Mouse (Mus musculus): Measurements from ENCODE around the gene Spg11. TPM values are rescaled to one million over a fixed set of nuclear protein-coding genes. Genes with fewer than 3 reads are reported as not detected.

The Spg11 gene
- total RNA-seq, 2 experiments from 2014 or later, result 10.5 to 11.3 TPM

DNA sequence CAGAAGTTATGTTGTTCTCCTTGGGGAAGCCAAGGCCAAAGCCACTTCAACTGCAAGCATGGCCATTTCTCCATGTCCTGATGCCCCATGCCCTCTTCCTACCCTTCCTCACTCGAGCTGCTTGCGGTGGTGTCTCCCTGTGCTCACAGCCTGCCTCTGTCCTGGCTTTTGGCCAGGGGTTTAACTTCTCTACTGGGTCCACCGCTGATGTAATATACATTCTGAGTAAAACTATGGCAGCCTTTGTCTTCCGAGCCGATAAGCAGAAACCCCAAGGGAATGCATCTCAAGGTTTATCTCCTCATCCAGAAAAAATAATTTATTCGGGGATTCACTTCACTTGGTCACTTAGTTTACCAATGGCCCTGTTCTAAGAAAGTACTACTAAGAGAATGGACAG lies 28.5 kb upstream of the Spg11 start:
- ATAC-seq (replicated peaks; ENCODE audit: poor library complexity), result peak; percentile 42

DNA sequence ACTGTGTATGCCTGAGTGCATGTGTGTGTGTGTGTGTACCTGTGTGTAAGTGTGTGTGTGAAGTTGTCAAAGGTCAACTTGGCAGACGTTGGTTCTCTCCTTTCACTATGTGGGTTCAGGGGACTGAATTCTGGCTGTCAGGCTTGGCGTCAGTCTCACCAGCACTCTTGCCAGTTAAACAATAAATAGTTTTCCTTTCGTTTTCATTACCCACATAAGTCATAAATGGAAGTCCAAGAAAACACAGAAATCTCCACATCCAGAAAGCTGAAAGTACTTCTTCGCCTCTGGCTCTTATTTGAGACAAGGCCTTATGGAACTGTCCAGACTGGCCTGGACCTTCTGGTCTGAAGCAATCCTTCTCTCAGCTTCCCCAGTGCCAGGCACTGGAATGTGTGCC lies 27.6 kb upstream of the Spg11 start:
- ATAC-seq (replicated peaks; ENCODE audit: poor library complexity), result no peak

DNA sequence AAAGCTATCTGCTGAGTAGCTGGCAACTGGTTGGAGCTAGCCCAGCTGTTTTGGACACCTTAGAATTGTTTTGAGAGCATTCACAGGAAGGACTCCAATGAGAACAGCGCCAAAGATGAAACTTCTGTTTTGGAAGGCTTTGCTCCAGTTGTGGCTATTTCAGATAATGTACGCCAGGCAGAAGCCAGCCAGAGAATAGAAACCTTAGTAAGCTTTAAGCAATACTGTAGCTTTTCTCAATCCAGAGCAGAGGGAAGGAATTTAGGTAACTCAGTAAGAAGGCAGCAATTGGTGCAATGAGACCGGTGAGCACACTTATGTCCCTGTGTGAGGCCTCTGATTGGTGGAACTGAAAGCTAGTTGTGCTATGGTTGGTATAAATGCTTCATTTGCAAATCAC lies 24.9 kb upstream of the Spg11 start:
- ATAC-seq (replicated peaks; ENCODE audit: poor library complexity), result no peak

DNA sequence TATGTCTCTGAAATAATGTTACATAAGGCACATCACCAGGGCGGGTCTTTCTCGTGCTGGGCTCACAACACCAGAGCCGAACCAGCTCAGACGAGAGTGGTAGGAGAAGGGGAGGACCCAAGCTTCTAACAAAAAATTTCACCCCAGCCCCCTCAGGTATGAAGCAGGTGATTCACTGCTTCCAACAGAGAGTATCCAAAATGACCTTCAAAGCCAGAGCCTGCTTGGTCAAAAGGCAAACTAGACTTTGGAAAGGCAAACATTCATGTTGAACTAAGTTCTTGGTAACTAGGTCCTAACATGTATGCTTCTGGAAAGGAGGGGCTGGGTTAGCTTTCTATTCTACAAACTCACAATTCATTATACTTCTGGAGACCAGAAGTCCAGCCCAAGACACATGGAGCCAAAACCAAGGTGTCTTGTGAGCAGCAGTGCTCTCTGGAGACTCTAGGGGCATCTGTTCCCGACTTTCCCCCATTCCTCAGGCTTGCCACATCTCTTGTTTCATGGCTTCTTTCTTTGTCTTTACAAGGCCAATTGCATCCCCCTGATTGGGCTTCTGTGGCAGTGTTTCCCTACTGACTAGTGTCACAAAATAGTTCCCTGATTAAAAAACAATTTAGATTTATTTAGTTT lies 23.3 kb upstream of the Spg11 start:
- peak; percentile 44 for ATAC-seq (replicated peaks; ENCODE audit: poor library complexity)

DNA sequence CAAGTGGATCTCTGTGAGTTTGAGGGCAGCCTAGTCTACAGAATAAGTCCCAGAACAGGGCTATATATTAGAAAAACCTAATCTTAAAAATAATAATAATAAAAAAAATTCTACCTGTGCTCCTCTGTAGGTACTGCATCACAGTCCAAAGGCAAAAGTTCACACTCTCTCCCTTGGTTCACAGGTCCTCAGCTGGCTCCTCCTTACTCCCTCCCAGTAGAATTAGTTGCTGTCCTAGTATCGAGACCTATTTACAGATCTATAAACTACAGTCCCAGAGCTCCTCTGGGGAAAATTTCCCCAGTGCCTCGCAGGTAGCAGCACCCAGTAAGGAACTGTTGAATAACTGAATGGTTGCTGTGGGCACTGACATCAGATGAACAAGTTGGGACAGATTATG lies 22.6 kb upstream of the Spg11 start:
- ATAC-seq (replicated peaks; ENCODE audit: poor library complexity), result no peak

DNA sequence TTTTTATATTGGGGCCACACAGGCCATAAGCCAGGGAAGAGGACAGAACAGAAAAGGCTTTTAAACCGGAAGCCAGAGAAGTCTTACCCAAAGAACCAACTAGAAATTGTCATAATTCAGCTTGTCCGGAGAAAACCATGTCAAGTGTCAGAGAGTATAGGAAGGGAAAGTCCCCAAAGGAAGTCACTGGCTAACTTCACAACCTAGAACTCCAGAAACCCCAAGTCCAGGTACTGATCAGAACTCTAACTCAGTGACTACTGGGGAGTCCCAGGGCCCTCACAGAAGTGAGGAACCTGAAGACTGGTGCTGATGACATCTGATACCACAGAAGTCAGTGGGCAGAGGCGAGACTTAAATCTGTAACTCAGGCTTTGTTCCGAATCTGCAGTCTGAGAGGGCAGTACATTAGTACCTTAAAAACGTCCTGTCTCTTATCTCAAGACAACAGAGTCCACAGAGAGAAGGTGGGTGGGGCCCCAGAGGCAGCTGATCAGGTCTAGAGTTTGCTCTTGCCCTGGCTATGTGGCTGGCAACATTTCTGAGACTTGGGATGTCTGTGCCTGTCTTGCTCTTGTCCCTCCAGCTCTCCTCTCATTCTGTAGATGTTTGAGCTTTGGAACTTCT lies 19.8 kb upstream of the Spg11 start:
- ATAC-seq (replicated peaks; ENCODE audit: poor library complexity), result peak; percentile 97

DNA sequence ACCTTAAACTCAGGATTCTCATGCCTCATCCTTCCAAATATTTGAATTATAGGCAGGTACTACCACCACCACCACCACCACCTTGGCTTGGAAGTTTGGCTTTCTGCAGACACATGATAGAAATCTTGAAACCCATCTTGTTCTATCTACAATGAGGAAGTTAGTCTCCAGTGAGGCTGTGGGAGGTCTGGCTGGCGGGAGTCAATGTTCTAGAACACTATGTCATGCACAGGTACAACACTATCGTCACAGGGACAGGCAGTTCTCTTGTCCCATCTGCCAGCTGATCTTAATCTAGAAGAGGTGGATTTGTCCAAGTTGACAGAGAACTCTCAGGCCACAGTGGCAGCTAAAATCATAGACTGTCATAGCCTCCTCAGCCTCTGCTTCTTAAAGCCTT lies 14.4 kb upstream of the Spg11 start:
- 0 out of 2 replicates have a peak, but pooled peaks have one; percentile 17 for ATAC-seq (replicated peaks; ENCODE audit: poor library complexity)

DNA sequence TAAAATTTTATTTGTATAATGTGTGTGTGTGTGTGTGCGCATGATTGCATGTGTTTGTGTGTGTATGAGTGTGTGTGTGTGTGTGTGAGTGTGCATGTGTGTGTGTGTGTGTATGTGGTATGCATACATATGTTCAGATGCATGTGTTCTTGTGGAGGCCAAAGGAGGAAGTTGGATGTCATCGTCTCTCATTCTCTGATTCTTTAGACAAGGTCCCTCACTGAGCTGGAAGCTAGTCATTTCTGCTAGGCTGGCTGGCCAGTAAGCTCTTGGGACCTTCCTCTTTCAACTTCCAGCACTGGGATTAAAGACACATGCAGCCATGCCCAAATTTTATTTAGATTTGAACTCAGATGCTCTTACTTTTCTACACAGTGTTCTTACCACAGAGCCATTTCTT lies 13.9 kb upstream of the Spg11 start:
- peak; percentile 54; the same call in 1 of the 2 replicates for ATAC-seq (replicated peaks; ENCODE audit: poor library complexity)

DNA sequence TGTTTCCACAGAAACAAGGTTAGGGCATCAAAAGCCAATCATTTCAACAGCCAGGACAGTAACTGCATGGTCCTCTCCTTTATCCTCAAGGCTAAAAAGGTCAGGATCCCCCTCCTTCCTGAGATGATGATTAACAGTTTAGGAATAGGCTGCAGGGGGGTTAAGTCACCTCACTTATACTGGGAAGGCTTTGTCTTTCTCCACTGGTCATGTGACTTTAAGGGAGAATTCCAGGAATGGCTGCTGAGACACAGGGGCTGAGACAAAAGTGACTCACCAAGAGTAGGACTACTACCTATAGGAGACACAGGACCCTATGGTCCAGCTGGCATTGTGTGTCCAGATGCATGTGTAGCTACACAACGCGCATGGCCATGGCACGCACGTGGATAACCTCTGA lies 9.4 kb upstream of the Spg11 start:
- ATAC-seq (replicated peaks; ENCODE audit: poor library complexity), result no peak

DNA sequence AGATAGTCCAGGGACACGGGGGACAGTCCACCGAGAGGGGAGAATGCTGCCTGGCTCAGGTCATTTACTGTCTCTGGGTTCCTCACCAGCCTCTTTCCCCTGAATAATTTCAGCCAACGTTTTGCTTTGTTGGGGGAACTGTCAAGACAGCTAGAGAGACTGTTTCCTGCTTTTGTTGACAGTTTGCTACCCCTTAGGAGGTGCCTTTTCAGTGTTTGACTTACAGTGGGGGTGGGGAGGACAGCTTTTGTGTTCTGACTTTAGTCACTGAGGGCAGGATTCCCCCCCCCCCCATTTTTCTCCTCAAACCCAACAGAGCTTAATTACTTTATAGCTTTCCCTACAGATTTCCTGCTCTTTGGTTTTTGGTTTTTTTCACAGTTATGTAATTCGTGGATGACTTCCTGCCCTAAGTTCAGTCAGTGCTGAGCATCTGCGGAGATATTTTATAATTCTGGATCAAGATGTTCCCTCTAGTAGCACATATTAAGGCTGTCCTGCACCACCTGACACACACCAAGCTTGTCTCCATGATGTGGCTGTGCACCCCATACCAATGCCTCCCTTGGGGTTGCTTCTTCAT lies 8.7 kb upstream of the Spg11 start:
- no peak for ATAC-seq (replicated peaks; ENCODE audit: poor library complexity)

DNA sequence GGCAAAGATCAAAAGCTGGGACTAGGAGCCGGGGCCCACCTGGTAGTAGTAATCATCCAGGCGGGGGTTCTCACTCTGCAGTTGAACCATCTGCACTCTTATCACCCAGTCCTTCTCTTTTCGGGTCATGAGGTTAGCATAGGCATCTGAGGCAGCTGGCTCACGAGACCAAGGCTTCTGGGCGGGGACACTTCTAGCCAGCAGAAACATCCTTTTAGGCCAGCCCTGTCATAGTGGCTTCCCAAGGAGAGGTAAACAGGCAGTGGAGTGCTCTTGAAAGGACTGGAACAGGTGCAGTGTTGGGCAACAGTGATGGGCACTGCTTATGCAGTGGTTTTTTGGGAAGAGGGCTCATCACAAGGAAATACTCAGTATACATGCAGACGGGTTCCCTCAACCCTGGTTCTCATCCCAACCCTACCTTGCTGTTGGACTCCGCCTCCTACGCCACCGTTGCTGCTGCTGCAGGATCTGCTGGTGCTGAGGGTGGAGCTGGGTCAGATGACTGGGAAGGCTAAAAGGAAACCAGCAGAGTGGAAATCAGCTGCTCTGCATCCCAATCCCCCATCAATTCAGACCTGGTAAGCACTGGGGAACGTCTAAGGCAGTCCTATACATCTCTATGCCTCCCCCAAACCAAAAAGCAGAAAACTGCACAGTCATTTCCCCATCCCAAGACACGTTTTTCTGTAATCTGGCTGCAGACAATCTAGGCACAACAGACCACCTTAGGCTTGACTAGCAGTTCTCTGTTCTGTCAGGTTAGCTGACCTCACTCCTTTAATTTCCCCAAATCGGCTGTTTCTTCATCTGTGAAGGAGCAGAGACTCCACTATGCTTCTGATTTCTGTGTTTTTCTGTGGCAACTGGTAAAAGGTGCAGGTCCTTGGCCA lies 7.7 kb upstream of the Spg11 start:
- ATAC-seq (replicated peaks; ENCODE audit: poor library complexity), result peak; percentile 77

DNA sequence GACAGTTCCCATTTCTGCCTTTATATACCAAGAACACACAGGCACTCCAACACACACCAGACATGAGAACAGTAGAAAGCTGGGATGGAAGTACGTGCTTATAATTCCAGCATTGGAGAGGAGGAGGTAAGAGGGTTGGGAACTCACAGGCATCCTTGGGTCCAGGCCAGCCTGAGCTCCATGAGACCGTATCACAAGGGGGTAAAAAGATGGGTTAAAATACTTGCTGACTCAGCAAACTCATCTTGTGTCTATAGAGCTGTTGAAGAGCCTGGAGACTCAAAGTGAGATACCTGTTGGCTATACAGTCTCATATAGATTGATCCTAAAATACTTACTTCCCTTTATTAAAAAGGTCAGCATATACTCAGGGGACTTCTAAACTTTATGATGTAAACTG lies 1.3 kb downstream of the Spg11 start:
- no peak for ATAC-seq (replicated peaks; ENCODE audit: poor library complexity)

DNA sequence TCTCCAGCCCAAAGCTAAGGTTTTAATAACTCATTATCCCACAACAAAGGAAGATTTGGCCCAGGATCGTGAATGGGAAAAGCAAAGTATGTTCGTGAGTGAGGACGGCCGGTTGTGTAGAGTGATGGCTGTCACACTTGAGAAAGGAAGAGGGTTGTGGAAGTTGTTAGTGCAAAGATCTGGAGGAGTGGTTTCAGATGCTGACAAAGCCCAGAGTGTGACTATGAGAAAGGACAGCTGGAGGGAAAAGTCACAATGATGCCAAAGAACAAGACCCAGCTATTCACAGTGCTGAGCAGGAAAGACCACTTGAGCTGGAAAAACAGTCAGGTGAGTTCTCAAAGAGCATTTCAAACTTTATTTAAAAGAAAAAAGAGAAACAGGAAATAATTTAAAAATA lies 8.5 kb downstream of the Spg11 start:
- ATAC-seq (replicated peaks; ENCODE audit: poor library complexity), result no peak

DNA sequence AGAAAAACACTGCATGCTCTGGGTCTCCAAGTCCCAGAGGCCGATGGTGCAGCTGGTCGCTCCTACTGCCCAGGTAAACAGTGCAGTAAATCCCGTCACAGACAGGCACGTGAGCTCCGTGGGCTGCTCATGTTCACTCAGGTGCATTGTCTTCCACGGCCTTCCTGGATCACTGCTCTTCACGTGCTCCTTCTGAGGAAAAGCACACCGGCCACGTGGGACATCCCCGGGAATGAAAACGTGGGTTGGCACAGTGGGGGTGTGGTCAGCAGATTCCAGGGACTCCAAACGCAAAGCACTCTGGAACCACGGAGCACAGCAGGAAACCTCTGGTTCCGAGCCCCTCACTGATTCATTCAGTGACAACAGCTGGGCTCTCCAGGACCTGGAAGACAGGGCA lies 10.1 kb downstream of the Spg11 start:
- ATAC-seq (replicated peaks; ENCODE audit: poor library complexity), result no peak

DNA sequence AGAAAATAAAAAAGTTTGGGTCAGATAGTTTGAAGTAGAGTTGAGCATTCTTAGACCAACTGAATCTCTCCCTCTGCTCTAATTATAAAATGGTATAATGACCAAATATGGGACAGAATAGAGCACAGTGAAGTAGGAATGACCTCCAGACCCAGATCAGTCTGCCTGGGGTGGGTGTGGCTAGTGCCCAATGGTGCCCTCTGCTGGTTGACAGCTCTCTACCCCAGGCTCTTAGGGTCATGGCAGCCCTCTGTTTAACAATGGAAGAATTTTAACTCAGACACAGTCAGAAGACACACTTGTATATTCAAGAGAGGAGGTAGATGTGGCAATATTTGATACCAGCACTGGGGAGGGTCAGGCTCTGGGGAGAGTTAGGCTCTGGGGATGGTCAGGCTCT lies 16.1 kb downstream of the Spg11 start:
- peak; percentile 96 for ATAC-seq (replicated peaks; ENCODE audit: poor library complexity)

DNA sequence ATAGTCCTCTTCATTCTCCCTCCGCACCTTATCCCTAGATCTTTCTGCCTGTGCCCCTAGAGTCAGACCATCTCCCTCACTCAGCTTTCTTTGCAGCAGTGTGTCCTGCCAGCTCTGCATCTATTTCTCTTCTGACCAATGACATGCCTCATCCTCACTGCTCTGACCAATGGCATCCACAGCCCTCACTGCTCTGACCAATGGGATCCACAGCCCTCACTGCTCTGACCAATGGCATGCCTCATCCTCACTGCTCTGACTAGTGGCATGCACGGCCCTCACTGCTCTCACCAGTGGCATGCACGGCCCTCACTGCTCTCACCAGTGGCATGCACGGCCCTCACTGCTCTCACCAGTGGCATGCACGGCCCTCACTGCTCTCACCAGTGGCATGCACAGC lies 20.5 kb downstream of the Spg11 start:
- peak; percentile 57; the same call in 1 of the 2 replicates for ATAC-seq (replicated peaks; ENCODE audit: poor library complexity)

DNA sequence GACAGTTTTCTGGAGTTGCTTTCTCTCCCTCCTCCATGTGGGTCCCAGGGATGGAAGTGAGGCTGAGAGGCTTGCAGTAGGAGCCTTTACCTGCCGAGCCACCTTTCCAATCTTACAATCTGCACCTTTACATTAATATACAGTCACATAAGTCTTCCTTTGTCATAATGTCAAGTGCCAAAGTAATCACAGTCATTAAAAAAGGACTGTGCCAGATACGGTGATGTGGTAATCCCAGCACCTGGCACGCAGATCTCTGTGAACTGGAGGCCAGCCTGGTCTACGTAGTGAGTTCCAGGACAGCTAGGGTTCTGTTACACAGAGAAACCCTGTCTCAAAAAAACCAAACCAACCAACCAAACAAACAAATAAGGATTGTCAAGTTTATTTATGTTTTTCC lies 24.3 kb downstream of the Spg11 start:
- no peak for ATAC-seq (replicated peaks; ENCODE audit: poor library complexity)

DNA sequence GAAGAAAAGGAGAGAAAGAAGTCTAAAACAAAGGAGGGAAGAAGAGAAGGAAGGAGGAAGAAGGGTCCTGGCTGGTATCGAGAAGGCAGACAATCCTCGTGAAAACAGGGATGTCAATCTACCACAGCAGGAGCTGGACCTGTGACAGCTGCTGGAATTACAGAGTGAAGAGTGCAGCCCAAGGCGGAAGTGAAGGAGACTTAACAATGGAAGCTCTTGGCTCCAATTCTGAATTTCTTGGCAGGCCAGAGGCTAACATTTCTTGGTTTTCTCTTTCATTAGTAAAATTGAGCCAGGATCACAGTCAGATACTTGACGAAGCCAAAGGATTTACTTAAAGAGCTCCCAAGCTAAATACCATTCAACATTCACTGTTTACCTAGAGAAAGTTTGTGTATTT lies 31.7 kb downstream of the Spg11 start:
- ATAC-seq (replicated peaks; ENCODE audit: poor library complexity), result no peak

DNA sequence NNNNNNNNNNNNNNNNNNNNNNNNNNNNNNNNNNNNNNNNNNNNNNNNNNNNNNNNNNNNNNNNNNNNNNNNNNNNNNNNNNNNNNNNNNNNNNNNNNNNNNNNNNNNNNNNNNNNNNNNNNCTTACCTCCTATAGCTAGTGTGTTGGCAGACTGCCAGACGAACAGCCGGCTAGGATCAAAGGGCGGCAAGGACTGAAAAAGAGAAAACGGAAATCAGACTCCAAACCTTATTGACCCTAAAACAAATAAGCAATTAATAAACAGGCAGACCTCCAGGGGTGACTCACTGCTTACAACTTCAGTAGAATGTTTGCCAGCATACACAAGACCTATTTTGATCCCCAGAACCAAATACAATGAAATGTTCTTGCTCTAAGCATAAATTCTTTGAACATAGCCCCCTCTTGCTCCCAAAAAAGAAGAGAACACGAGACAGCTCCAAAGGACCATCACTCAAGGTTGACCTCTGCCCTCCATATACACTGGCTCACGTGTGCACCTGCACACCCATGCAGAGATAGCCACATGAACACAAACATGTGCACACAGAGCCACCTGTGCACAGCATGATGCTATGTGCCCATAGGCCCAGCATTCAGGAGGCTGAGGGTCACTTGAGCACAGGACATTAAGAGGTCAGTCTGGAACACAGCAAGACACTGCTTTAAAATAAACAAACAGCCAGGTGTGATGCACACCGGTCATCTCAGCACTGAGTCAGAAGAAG lies 36.3 kb downstream of the Spg11 start:
- no peak for ATAC-seq (replicated peaks; ENCODE audit: poor library complexity)

DNA sequence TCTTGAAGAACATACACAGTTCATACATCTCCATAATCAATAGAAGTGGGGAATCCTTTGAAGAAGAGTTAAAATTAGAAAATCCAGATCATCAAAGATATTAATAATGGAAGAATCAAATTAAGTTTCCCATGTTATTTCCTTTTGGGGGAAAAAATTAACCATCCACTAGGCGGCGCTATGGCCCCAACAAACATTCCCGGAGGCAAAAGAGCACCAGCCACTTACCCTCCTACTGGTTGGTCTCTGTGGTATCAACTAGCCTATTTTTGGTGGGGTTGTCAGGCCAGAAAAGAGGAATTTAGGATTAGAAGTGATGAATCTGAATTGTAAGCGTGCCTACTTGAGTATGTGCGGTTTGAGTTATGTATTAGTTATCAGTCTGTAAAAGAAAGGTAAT lies 48.3 kb downstream of the Spg11 start:
- ATAC-seq (replicated peaks; ENCODE audit: poor library complexity), result peak; percentile 83
